Mouse (Mus musculus) heart, postnatal 36 days (tissue): ENCODE results near the gene Nkx1-2. TPM values are rescaled to one million over a fixed set of nuclear protein-coding genes. Genes with fewer than 3 reads are reported as not detected.
A peak's percentile ranks its signal among the peaks of the same experiment; 100 is the strongest.

ENCODE experiments used
- DNase-seq, 2 experiments: peaks; one replicate each; pipeline ENCODE4 v3.0.0; 2021 to 2022
- intact Hi-C: fragments of 180-260 bp; cut with DNase I; formaldehyde crosslinking; loops from one replicate; pipeline ENCODE4 v1.15.1; 2025
- total RNA-seq, 2 experiments: library from RNA; stranded (reverse); gene quantifications; 2 replicates each; pipeline ENCODE4 v1.2.3; 2021

Nkx1-2 gene
- total RNA-seq, 2 experiments from 2014 or later = not detected

DNA sequence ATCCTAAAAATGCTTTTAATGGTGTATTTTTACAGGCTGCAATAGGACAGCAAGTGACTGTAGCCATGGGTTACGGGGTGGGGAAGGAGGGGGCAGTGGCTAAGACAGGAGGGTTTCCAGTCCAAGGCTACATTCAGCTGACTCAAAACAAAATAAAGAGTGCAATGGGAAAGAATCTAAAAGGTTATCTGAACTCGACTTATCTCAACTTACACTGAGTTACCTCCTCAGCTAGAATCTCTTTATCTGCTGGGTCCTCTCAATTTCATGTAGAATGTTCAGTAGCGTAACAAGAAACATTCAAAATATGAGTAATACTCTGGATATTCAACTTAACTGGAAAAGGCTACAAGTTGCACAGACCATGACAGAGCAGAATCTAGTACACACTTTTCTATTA, 26.7 kb downstream of the Nkx1-2 start:
- intact Hi-C loops = loop anchor here (10.0 kb wide), 1 partner anchor 142 kb away; no protein-coding TSS in a partner anchor
- no peak for DNase-seq

- DNase-seq = no peak
- intact Hi-C loops = loop anchor here (10.0 kb wide), 1 partner anchor 143 kb away; no protein-coding TSS in a partner anchor
Observed at GRCm38 (mm10) chr7:132571481-132571880, 28.0 kb downstream of the Nkx1-2 start.

- intact Hi-C loops = loop anchor here (10.0 kb wide), 1 partner anchor 145 kb away; no protein-coding TSS in a partner anchor
- peak in 1 of 2 experiments; percentile 40 for DNase-seq
Observed at GRCm38 (mm10) chr7:132570071-132570470, 29.4 kb downstream of the Nkx1-2 start.

- intact Hi-C loops = no loop called here
- DNase-seq = peak; percentile 28 to 42
Observed at GRCm38 (mm10) chr7:132568817-132569216, 30.6 kb downstream of the Nkx1-2 start.

DNA sequence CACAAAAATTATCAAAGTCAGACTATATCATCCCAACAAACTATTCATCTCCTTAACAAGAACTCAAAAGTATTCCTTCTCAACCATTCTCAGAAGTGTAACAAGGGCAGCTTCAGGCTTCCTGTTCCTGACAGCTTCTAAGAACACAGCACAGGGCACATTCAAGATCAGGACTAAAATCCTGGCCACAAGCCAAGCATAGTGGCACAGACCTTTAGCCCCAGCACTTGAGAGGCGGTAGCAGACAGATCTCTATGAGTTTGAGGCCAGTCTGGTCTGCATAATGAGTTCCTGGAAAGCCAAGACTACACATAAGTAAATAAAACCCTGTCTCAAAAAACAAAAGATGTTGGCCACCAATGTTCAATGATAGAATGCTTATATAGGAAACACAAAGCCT, 33.6 kb downstream of the Nkx1-2 start:
- DNase-seq = no peak
- intact Hi-C loops = no loop called here

DNA sequence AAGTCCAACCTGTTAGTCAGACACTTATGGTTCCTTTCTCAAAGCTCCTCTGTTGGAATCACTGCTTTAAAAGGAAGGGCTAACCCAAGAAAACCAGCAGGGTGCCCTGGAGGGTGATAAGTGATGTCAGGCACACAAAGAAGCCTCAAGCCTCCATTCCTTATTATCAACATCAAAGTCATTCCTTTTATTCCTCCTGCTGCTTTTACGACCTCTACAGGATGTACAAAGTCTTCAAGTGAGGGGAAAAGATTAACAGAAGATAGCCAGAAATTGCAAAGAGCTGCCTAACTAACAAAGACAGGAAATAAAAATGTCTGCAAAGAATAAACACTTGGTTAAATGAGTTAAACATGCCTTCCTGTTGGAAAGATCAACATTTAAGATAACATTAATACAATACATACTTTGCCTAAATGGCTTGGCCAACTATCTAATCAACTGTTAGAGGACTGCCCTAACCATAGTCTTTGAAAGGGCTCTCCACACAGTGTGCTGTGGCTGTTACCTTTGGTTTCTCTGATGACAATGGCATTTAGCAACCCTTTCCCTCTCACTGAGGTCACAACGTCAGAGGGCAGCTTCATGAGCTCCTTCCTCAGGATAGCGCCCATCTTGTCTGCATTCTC, 40.2 kb downstream of the Nkx1-2 start:
- no peak for DNase-seq
- intact Hi-C loops = loop anchor here (1.0 to 10.0 kb wide), 2 partner anchors 16 to 1144 kb away; partner anchors contain the start of genes Acadsb and Ikzf5

DNA sequence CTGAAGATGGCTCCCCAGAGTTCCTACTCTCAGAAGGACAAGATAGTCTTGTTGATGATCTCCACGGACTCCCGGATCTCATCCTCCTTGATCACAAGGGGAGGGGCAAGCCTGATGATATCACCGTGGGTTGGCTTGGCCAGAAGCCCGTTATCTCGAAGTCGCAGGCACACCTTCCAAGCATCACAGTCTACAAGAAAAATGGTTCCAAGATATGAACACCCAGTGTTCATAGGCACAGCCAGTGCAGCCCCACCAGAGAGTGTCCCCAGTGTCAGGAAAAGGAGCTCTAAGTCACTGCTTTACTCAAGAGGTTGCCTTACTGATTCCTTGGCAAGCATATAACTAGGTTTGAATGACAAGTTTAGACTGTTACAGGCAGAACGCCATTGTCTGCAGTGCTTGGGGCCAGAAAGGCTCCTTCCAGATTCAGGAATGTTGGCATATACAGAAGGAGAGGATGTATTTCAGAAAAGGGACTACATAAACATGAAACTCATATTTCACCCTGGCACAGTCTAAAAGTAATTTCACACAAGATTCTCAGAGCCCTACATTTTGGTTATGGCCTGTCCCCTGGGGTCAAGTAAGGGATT, 41.2 kb downstream of the Nkx1-2 start:
- intact Hi-C loops = loop anchor here (10.0 kb wide), 1 partner anchor 1143 kb away; the partner anchor contains the start of genes Acadsb and Ikzf5
- no peak for DNase-seq

GRCm38 (mm10) chr7:132556575-132556974, 42.9 kb downstream of the Nkx1-2 start:
- no peak for DNase-seq
- intact Hi-C loops = loop anchor here (10.0 kb wide), 1 partner anchor 1142 kb away; the partner anchor contains the start of genes Acadsb and Ikzf5

DNA sequence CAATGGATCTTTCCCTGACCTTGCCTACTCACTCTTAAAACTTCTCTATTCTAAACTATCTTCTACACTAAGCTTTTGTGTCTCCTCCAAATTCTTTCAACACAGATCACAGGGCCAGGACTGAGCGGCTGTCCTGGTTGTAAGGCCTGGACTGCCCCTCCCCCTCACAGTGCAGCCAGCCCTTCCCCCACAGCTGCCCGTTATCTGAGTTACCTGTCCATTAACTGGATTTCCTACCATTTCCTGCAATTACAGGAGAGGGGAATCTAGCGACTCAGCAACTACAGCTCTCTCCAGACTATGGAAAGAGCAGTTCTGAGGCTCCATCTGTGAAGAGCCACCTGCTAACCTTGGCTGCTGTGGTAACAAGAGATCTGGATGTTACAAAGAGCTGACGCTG, 43.5 kb downstream of the Nkx1-2 start:
- DNase-seq = no peak
- intact Hi-C loops = loop anchor here (10.0 kb wide), 1 partner anchor 1141 kb away; the partner anchor contains the start of genes Acadsb and Ikzf5

DNA sequence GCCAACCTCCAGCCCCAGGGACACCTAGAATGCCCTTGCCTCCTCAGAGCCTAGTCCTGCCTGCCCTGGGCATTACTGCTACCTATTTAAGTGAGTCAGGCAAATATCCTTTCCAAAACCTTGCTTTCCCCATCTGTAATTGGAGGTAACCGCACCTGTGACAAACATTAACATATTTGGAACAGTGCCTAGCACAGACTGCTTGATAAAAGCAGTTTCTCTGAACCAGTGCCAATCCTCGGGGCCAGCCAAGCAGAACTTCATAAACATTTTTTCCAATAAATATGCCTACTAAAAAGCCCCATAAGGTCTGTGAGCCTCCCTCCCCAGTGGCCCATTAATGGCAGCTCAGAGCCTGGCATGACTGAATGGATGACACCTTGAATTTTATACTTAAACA, 45.3 kb downstream of the Nkx1-2 start:
- DNase-seq = no peak
- intact Hi-C loops = loop anchor here (10.0 kb wide), 1 partner anchor 1139 kb away; the partner anchor contains the start of genes Acadsb and Ikzf5

GRCm38 (mm10) chr7:132551351-132552126, 47.9 kb downstream of the Nkx1-2 start:
- intact Hi-C loops = loop anchor here (1.0 to 10.0 kb wide), 6 partner anchors 77 to 1137 kb away; partner anchors contain the start of genes Acadsb and Ikzf5
- DNase-seq = peak; percentile 96 to 97

DNA sequence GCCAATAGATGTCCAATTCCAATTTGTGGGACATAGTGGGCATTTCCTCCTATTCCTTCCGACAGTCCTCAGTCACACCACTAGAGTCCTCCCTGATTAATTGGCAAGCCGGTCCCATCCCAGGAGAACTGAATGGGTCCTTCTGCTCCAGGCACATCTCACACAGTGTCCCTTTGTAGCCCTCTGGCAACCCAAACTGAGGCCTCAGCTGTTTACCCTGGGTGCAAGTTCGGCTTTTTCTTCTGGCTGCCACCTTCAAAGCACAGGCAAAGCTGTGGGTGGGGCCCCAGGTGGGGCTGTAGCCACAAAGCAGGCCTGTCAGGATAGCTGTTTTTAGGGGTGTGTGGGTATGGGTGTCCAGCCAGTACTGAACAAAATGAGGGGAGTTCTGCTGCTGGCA, 52.3 kb downstream of the Nkx1-2 start:
- DNase-seq = no peak
- intact Hi-C loops = no loop called here

Other genes with a start within 250 kb of the Nkx1-2 start
- gene Oat, start 23.2 kb downstream of the Nkx1-2 start, total RNA-seq = 100 to 1,000 TPM; 169 to 175 TPM
- gene Lhpp, start 11.0 kb upstream of the Nkx1-2 start, total RNA-seq = 10 to 100 TPM; 14.2 to 15.0 TPM
- gene Fam53b, start 214.2 kb upstream of the Nkx1-2 start, total RNA-seq = 10 to 100 TPM; 22.7 to 25.5 TPM